ENCODE assay signal across 10 mouse cellular contexts in the genomic region with DNA sequence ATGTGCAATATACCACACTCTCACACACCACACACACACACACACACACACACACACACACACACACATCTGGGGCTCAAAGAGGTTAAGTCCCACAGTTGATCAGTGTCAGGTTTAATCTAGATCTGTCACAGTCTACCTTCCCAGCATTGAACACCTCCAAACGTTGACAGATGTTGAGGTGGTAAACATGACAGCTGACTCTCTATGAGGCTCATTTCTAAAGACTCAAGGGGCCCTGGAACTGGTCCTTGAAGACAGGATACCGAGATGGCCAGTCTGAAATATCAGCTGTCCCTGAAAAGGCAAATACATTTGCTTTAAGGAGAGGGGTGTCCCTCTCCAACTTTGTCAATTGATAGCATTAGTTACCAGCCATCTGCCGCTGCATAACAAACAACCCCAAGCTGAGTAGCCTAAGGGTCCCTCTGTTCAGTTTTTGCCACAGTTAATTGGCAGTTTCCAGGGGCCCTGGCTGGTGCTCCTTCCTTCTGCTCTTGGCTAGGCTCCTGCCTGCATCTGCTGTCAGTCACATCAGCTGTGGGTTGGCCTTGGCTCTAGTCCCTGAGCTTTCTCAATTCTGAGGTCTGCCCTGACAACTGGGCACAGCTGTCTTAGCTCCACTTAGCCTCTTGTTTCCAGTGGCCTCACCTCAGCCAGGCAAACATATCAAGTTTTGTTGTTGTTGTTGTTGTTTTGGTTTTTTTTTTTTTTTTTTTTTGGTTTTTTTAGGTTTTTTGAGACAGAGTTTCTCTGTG.
DNase-seq lines count a peak whose midpoint lies in the region; ATAC-seq and TF ChIP-seq lines count a peak whose summit lies in the region.
"Had no signal": no experiment of that assay in that cellular context is flagged by ENCODE, and none has a peak within 500 bp of the region (broad histone marks: within the 10 kb centered on the region; RNA-seq: fewer than 3 reads in every experiment).

No protein-coding gene starts in this region.

- intact Hi-C loops in left cerebral cortex, postnatal 36 days (cut with DNase I): no loop called here

- no peak overlapping the region for H3K9ac ChIP-seq in hindbrain, embryonic 11.5 days (ENCODE audit: low read depth, low read length)
- H3K9ac ChIP-seq in lung, embryonic 14.5 days: no peak overlapping the region
- H3K9ac ChIP-seq: embryonic facial prominence, embryonic 12.5 days had no signal

- WGBS in hindbrain, embryonic 10.5 days: 59% methylated on average over 3 of the region's 3 CpGs
- WGBS in hindbrain, embryonic 11.5 days: 65% methylated on average over 3 of the region's 3 CpGs
- 46% methylated on average over 3 of the region's 3 CpGs for WGBS in lung, embryonic 14.5 days

- H3K4me3 ChIP-seq in hindbrain, embryonic 10.5 days: no peak overlapping the region
- no peak overlapping the region for H3K4me3 ChIP-seq in hindbrain, embryonic 11.5 days (ENCODE audit: low read depth, low read length)
- H3K4me3 ChIP-seq in G1E (ENCODE audit: low read depth, low read length): no peak overlapping the region
- no peak overlapping the region for H3K4me3 ChIP-seq in lung, embryonic 14.5 days (ENCODE audit: low read depth, low read length)
- H3K4me3 ChIP-seq: embryonic facial prominence, embryonic 12.5 days had no signal

- H3K4me1 ChIP-seq in hindbrain, embryonic 10.5 days (replicated peaks): peaks cover 19% of the 10 kb centered on the region
- no peaks in the 10 kb centered on the region for H3K4me1 ChIP-seq in hindbrain, embryonic 11.5 days (replicated peaks; ENCODE audit: control insufficient read depth, insufficient read depth, low read length)
- peaks cover 2% of the 10 kb centered on the region; the same call in 1 of the 2 replicates for H3K4me1 ChIP-seq in G1E (ENCODE audit: insufficient read depth, low read depth, low read length)
- no peaks in the 10 kb centered on the region; the same call in 1 of the 2 replicates for H3K4me1 ChIP-seq in lung, embryonic 14.5 days (ENCODE audit: insufficient read depth)
- H3K4me1 ChIP-seq: embryonic facial prominence, embryonic 12.5 days had no signal

- no peak for TF ChIP-seq CTCF in G1E (IDR thresholded peaks at IDR 0.05; ENCODE audit: low read depth, low read length)
- TF ChIP-seq CTCF in lung, embryonic 14.5 days (IDR thresholded peaks at IDR 0.05; ENCODE audit: low read depth): no peak

- no peaks in the 10 kb centered on the region for H3K9me3 ChIP-seq in hindbrain, embryonic 10.5 days
- no peaks in the 10 kb centered on the region for H3K9me3 ChIP-seq in hindbrain, embryonic 11.5 days (ENCODE audit: control insufficient read depth, low read length)
- H3K9me3 ChIP-seq in G1E (replicated peaks): no peaks in the 10 kb centered on the region
- no peaks in the 10 kb centered on the region for H3K9me3 ChIP-seq in lung, embryonic 14.5 days (ENCODE audit: low read depth, low read length)
- H3K9me3 ChIP-seq: embryonic facial prominence, embryonic 12.5 days had no signal

- ATAC-seq in hindbrain, embryonic 11.5 days (ENCODE audit: low FRiP score): no peak
- no peak for ATAC-seq in G1E (ENCODE audit: extremely low read depth, insufficient number of reproducible peaks, low FRiP score, poor library complexity, severe bottlenecking)
- ATAC-seq in lung, embryonic 14.5 days (ENCODE audit: insufficient read depth): peak; percentile 74; the same call in 1 of the 2 replicates

- no peaks in the 10 kb centered on the region for H3K27me3 ChIP-seq in hindbrain, embryonic 10.5 days (ENCODE audit: insufficient read depth, poor library complexity, severe bottlenecking)
- no peaks in the 10 kb centered on the region for H3K27me3 ChIP-seq in hindbrain, embryonic 11.5 days (ENCODE audit: control insufficient read depth, insufficient read depth, low read length)
- peaks cover 7% of the 10 kb centered on the region; the same call in 1 of the 2 replicates for H3K27me3 ChIP-seq in G1E (ENCODE audit: insufficient read depth, low read length)
- H3K27me3 ChIP-seq in lung, embryonic 14.5 days (ENCODE audit: insufficient read depth, low read length): no peaks in the 10 kb centered on the region
- H3K27me3 ChIP-seq: embryonic facial prominence, embryonic 12.5 days had no signal

- DNase-seq in hindbrain, embryonic 10.5 days (ENCODE audit: low spot score): no peak
- DNase-seq in hindbrain, embryonic 11.5 days (ENCODE audit: low spot score): no peak
- DNase-seq in G1E (ENCODE audit: low spot score): peak; percentile 21
- DNase-seq in fat pad, adult 2 months (ENCODE audit: extremely low read depth, low read depth, low spot score): peak; percentile 23
- peak; percentile 75 for DNase-seq in lung, embryonic 14.5 days
- no peak for DNase-seq in left cerebral cortex, adult 18-20 months (ENCODE audit: low spot score in 2 of 2)
- DNase-seq in ovary, postnatal 36 days (ENCODE audit: low spot score): no peak
- DNase-seq in left cerebral cortex, postnatal 36 days (ENCODE audit: low spot score in 2 of 2): no peak
- DNase-seq: kidney, postnatal 4 days had no signal

- no peak overlapping the region for H3K4me2 ChIP-seq in hindbrain, embryonic 11.5 days (replicated peaks; ENCODE audit: low read depth, low read length)
- H3K4me2 ChIP-seq in lung, embryonic 14.5 days: no peak overlapping the region
- H3K4me2 ChIP-seq: embryonic facial prominence, embryonic 12.5 days had no signal

- peak overlapping the region; percentile 17; the same call in 1 of the 2 replicates for H3K27ac ChIP-seq in hindbrain, embryonic 10.5 days
- no peak overlapping the region for H3K27ac ChIP-seq in hindbrain, embryonic 11.5 days (ENCODE audit: low read depth, low read length)
- H3K27ac ChIP-seq in lung, embryonic 14.5 days (ENCODE audit: low read depth): no peak overlapping the region
- H3K27ac ChIP-seq: embryonic facial prominence, embryonic 12.5 days had no signal

- H3K36me3 ChIP-seq in hindbrain, embryonic 10.5 days: no peaks in the 10 kb centered on the region
- H3K36me3 ChIP-seq in hindbrain, embryonic 11.5 days (ENCODE audit: control insufficient read depth, insufficient read depth, low read length): no peaks in the 10 kb centered on the region
- no peaks in the 10 kb centered on the region for H3K36me3 ChIP-seq in G1E (replicated peaks)
- no peaks in the 10 kb centered on the region for H3K36me3 ChIP-seq in lung, embryonic 14.5 days (ENCODE audit: insufficient read depth)
- H3K36me3 ChIP-seq: embryonic facial prominence, embryonic 12.5 days had no signal

Comparison
In these comparisons a context has a peak if more than half of its experiments do, and no peak if none do; other contexts are left out.
1. DNase-seq: peak in G1E (single experiment), fat pad, adult 2 months (single experiment) and lung, embryonic 14.5 days (single experiment); none in hindbrain, embryonic 10.5 days (single experiment), hindbrain, embryonic 11.5 days (single experiment), left cerebral cortex, adult 18-20 months (0 of 2), ovary, postnatal 36 days (single experiment) and left cerebral cortex, postnatal 36 days (0 of 2).